Mouse (Mus musculus): ENCODE measurements around the gene Prr14.

GRCm38 (mm10) chr7:127411418-127411817, 48.0 kb upstream of the Prr14 start:
- TF ChIP-seq CTCF (IDR thresholded peaks at IDR 0.05; ENCODE audit: extremely low read depth, insufficient read length, insufficient replicate concordance, low read depth, low read length): no peak
- no peak for TF ChIP-seq POLR2A (IDR thresholded peaks at IDR 0.05; ENCODE audit: low read depth, low read length)

Data from small intestine, adult 2 months (tissue).